Mouse (Mus musculus) spleen, adult 2 months (tissue): ENCODE results near the gene Olfr1056.

Source experiments
- CTCF ChIP-seq: fragments of 200-500 bp; IDR thresholded peaks from 2 replicates; pipeline ENCODE4 v1.5.1; 2011; ENCODE audit warnings: mild to moderate bottlenecking, inconsistent platforms; ENCODE audit not compliant: insufficient read depth, insufficient read length, insufficient replicate concordance; ENCODE audit errors: extremely low read depth
- POLR2A ChIP-seq: fragments of 200-500 bp; IDR thresholded peaks from 2 replicates; pipeline ENCODE4 v1.6.1; 2011; ENCODE audit warnings: low read depth, low read length, inconsistent platforms

DNA sequence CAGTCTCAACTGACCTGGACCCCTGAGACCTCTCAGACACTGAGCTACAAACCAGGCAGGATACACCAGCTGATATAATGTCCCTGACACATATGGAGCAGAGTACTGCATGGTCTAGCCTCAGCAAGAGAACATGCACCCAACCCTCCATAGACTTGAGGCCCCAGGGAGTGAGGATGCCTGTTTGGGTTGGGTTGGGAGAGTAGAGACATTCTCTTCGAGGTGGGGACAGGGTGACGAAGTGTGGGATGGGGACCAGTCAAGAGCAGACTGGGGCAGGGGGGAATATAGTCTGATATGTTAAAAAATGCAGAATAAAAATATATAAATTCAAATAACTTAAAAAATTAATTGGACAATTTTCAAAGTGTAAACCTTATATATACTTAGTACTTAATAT, 32.8 kb upstream of the Olfr1056 start:
- TF ChIP-seq POLR2A = no peak
- TF ChIP-seq CTCF = no peak
